Mouse (Mus musculus) adrenal gland, postnatal 36 days (tissue): ENCODE results near the gene Cd300ld3. TPM values are rescaled to one million over a fixed set of nuclear protein-coding genes. Genes with fewer than 3 reads are reported as not detected.
A peak's percentile ranks its signal among the peaks of the same experiment; 100 is the strongest.

Source experiments
- DNase-seq, 2 experiments: peaks; one replicate each; pipeline ENCODE4 v3.0.0; 2021; ENCODE audit warnings: mixed read lengths in 1 of 2
- long read RNA-seq, 2 experiments: library from polyadenylated mRNA; stranded (forward); transcript quantifications; one replicate each; pipeline ENCODE4 v2.0.0; 2021; ENCODE audit warnings: borderline sequencing depth in 2 of 2
- total RNA-seq, 2 experiments: library from RNA; stranded (reverse); gene quantifications; 2 replicates each; pipeline ENCODE4 v1.2.3; 2021

Cd300ld3 gene
- 1 to 10 TPM; 1.6 to 5.3 TPM for total RNA-seq
- long read RNA-seq, experiment 1 = 0 reads
- long read RNA-seq, experiment 2 = 0 reads

DNA sequence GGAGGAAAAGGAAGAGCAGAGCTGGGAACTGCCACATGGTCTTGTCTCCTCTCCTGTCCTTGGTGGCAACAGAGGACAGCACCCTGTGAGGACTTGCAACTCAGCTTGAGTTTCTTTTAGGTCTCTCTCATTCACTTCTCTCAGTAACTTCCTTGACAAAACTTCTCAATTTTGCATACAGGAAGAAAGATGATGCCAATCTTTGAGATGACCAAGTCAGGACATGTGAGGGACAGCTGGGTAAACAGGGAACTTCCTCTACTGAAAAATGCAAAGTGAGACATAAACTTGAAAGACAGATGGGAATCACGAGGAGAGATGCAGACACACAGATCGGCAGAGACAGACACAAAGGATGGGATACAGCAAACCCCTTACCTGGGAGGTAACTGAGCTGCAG, at the start of gene Cd300ld3:
Cd300ld3 (minus strand) TSS at position 151 of the 400 bp plus-strand sequence.
- no peak for DNase-seq

DNA sequence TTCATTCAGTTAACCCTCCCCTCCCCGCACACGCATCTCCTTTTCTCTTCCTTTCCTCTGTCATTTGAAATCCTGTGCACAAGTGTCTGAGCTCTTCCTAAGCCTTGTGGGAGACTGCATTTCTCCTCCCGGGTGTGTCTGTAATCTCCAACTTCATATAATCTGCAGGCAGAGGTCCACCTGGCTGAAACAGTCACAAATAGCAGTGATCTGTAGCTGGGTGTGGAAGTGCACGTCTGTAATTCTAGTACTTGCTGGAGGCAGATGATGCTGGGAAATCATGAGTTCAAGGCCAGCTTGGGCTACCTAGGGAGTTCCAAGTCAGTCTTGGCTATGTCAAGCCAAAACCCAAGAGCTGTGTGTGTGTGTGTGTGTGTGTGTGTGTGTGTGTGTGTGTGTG, 43.9 kb upstream of the Cd300ld3 start:
- DNase-seq = no peak

DNA sequence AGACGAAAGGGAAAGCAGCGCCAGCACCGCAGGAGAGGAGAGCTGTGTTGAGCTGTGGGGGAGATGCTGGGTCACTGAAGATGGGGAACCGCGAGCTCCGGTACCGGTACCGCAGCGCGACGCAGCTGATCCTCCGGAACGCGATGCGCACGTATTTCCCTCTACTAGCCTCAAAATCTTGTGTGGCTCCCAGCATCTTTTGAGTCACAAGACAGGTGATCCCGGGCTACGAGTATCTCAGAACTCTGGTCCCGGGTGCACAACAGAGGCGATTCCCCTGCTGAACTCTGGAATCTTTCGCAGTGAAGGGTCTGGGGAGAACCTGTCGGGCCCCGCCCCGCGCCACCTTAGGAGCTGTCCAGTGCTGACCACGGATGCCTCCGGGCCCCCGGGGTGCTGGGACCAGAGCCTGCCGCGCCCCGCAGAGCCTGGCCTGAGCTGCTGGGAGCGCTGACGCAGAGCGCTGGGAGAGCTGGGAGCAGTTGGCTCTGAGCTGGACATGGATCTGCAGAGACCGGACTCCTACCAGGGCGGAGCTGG, 43.2 kb upstream of the Cd300ld3 start, which contains the start of gene Rab37:
Rab37 (plus strand) TSS at position 70 of the 540 bp plus-strand sequence.
- peak; percentile 38 to 57 for DNase-seq

DNA sequence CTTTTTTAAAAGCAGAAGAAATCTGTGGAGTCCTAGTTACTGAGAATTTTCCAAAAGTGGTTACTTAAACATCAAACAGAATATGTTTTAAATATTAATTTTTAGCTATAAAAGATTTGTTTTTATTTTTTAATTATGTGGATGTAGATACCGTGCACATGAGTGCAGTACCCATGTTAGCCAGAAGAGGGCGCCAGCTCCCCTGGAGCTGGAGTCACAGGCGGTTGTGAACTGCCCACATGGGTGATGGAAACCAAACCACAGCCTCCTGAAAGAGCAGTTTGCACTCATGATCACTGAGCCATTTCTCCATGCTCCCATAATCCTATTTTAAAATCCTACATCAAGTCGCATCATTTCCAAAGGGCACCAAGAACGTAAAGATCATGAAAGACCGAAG, 41.6 kb upstream of the Cd300ld3 start:
- DNase-seq = no peak

DNA sequence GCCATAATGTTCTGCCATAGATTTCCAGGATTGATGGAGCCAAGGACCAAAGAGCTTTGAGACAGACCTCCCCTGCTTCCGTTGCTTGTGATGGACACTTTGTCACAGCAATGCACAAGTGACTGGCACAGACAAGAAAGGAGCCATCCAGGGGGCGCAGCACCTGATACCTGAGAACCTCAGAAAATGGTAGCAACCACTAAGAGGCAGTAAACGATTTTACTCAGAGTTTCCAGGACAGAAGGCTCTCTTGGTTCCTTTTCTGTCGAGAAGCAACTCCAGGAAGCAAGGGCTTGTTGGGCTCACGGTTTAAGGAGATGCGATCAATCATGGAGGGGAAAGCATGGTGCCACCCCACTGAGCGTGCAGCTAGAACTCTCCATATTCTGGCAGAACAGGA, 38.0 kb upstream of the Cd300ld3 start:
- DNase-seq = no peak

DNA sequence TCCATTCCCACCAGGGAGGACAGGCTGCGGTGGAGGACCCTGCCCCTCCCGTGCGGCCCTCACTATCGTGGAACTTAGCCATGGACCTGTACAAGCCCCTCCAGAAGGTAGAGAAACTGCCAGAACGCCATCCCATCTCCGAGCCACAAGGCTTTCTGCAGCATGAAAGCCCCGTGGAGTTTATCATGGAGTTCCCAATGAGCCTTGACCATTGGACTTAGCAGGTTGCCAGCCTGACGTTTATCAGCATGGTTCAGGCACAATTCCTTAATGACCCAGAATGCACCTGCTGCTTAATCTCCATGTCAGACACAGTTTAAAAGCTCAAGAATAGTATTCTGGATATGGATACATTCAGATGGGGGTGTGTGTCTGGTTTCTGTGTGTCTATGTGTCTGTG, 36.9 kb upstream of the Cd300ld3 start:
- no peak for DNase-seq

DNA sequence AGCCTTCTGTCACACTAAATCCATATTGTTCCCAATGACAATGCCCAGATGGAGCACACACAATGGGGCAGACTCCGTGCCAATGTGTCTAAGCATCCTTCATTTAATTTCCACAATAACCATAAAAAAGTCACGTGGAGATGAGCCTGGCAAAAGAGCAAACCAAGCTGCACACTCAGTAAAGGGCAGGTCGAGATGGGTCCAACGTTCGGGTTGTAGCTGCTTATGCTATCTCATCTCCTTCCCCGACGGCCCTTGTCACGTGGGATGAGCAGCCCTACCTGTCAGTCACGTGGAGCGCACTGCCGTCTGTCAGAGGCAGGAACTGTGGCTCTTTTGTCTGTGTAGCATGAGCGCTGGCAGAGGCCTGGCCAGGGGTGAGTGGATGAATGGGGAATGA, 36.4 kb upstream of the Cd300ld3 start:
- no peak for DNase-seq

DNA sequence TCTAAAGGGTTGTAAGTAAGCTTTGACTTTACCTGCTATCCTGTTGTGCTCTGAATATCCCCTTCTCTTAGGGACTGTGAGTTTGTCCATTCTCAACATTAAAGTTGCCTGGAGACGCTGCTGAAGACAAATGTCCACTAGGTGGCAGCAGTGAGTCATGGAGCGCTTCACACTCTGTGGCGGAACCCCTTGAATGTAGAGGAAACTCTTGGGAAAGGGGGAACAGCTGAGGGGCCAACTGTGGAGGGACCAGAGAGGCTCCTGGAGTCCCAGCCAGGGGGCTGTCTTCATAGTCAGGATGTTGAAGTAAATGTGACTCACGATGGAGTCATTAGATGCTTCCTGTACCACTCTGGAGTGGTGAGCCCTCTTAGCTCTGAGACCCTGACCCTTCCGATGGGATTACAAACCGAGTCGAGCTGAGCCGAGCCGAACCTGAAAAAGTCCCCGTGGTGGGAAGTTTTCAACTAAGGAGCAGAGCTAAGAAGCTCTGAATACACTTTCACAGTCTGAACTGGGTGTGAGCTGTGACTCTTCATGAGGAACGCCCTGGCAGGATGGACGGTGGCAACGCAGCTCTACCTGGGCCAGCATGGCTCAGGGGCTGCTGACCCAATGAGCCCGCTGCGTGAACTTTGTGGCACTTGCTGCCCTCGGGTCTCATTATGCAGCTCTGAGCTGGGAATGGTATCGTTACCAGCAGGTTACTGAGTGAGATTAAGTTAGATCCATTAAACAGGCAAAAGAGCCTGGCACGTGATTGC, 35.3 kb upstream of the Cd300ld3 start:
- peak; percentile 68 to 79 for DNase-seq

DNA sequence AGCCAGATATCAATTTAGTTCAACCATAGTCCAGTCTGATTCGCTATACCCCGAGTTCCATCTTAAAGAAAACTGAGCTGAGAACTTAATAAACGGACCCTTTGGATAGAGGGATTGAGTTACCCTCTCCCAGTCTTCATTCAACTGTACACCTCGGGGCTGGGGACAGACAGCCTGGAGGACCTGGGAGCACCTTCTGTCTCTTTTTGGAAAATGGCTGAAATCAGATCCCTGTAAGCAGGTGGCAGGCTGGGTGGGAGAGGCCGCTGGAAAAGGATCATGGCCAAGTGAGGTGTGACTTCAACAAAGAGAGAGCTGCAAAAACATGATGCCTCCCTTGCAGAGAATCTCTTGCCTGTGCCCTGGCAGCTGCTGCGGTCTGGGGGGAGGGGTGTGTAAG, 34.0 kb upstream of the Cd300ld3 start:
- no peak for DNase-seq

DNA sequence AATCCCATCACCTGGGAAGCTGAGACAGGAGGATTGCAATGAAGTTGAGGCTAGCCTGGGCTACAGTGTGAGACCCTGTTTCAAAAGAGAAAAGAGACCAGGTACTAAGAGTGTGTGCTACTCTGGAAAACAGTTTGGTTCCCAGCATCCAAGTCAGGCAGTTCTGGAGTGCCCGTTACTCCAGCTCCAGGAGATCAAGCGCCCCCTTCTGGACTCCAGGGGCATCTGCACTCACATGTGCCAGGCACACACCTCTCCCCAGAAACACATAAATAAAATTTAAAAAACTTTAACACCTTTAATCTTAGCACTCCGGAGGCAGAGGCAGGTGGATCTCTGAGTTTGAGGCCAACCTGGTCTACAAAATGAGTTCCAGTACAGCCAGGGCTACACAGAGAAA, 33.2 kb upstream of the Cd300ld3 start:
- DNase-seq = no peak

DNA sequence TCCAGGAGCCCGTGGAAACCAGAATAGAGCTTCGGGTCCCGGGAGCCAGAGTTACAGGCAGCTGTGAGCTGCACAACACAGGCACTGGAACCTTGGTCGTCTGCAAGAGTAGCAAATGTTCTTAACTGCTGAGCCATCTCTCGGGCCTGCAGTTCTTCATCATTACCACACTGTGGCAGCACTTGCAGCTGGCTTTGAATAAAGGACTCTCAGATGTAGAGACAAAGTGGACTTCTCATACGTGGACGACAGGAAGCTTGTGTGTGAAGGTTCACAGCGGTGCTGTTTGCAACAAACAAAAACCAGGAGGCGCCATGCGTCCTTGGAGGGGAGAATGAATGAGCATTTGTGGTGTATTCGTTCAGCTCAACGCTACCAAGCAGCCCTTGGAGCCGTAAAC, 32.7 kb upstream of the Cd300ld3 start:
- DNase-seq = peak; percentile 48 to 54

DNA sequence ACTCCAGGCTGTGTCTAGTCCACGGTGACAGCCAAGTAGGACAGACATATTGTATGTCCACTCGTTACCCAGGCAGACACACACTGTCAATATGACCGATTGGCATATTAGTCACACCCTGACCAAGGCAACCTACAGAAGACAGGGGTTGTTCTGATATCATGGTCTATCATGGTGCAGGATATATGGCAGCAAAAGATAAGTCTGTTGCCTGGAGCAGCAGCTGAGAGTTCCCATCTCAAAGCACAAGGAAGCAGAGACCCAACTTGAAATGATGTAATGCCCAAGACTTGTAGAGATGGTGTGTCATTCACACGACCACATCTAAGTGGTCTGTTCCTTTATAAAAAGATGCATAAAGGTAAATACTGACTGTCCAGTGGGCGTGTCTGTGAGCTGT, 30.5 kb upstream of the Cd300ld3 start:
- no peak for DNase-seq

DNA sequence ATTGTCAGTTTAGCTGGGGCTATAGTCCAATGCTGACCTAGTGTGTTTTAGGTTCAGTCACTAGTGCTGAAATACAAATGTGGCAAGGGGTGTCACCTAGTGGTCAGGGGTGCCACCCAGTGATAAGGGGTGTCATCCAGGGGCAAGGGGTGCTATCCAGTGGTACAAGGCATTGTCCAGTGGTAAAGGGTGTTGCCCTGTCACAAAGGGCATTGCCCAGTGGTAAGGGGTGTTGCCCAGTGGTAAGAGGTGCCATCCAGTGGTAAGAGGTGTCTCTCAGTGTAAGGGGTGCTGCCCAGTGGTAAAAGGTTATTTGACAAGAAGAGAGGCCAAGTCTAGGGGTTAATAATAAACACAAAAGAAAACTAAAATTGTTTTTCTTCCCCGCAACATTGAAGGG, 29.2 kb upstream of the Cd300ld3 start:
- DNase-seq = no peak

DNA sequence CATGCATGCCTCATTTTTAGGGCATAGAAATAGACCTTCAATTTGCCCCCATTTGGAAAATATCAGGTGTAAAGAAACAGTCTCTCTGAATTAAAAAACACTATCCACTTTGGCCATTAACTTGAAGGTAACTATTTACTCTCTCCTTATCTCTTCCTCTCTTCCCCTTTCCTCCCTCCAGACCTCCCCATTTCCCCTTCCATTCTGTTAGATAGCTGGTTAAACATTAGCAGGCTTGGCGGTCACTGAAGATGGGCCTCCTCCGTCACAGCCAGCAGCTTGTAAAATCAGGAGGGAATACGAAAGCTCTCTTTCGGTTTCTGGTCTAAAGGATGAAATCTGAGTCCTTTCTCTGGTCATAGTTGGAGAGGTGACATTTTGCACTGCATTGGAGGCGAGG, 27.6 kb upstream of the Cd300ld3 start:
- DNase-seq = no peak

DNA sequence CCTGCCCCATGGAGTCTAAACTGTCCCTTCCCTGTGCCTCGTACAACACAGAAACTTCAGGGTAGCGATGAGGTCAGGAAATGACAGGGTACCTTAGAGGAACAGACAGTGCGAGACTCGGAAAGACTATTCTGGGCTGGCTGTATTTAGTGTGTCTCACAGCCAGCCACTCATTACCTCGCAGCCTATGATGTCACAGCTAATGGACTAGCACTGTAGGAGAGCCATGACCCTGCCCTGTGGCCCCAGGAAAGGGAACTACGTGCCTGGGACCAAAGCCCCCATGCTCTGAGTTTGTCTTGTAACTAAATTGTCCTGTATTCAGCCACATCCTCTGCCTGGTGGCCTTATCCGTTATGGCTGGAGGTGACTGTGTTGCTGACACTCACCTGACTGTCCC, 27.2 kb upstream of the Cd300ld3 start:
- no peak for DNase-seq

DNA sequence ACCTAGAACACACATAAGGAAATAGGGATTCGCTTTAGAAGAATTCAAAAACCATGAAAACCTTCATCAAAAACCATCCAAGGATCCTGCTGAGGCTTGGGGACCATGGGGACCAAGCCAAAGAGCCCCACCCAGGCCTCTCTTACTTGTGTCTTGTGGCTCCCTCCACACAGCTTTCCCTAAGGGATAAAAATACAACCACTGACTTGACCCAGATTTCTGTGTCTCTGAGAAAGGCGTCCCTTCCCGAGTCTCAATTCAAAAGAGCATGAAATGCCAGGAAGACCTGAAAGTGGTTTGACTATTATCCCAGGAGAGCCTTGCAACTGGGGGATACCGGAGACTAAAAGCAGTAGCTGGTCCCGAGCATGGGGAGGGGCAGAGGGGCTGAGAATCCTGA, 24.8 kb upstream of the Cd300ld3 start:
- DNase-seq = no peak

DNA sequence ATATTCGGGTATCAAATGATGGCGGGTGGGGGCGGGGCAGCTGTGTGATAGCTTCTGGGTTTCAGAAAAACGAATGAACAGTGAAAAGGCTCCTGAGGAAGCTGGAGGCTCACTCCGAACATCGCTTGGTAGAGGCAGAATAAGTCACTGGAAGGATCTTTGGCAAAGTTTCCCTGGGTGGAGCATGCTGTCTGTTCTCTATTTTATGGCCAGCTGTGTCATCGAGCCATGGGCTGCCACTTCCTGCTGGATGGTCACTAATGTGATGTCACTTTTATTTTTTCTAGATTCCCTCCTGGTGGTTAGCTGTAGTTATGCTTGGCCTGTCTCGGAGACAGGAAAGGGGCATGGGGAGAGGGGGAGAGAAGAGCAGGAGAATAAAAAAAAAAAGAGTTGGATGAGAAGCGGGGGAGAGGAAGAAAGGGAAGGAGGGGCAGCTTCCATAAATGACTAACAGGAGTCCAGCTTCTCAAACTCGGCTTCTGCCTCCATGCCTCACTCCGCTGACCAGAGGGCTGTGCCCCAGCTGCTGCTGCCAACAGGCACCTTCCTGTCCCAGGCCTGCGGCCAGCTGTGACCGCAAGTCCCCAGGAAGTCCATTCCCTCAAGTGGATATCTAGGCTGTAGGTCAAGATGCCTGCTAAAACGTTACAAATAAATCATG, 23.6 kb upstream of the Cd300ld3 start:
- DNase-seq = peak; percentile 80 to 83

DNA sequence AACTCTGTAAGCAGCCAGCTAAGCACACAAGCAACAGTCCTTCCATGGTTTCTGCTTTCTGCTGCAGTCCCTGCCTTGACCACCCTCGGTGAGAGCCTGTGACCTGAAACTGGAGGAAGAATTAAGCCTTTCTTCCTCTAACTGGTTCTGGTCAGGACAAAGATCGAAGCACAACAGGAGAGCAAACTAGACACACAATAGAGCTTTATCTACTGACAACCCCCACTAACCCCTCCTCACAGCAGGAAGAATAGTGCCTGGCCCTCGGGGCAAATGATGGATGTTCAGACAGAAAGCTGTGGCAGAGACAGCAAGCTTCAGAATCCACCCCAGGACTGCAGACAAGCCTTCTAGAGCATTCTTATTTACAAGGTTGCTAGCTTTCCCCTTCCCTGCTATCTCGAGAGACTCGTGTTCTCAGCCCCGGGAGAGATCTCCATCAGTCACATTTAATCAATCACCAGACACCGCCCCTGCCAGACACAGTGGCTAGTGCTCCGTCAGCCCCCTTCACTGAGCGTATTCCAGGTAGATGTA, 22.9 kb upstream of the Cd300ld3 start:
- no peak for DNase-seq

DNA sequence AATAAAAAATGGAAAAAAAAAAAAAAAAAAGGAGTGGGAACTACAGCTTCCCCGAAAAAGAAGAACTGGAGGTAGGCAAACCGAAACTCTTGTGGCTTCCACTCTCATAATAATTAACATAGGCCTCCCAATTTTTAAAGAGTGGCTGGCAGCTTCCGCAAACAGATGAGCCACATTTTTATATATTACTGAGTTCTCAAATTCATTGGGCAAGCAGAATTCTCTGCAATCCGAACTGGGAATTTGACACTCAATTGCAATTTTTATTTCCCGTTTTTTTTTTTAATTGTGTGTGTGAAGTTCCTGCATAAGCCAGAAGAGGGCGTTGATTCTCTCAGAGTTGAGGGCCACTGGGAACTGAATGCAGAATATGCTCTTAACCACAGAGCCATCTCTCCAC, 18.6 kb upstream of the Cd300ld3 start:
- no peak for DNase-seq

DNA sequence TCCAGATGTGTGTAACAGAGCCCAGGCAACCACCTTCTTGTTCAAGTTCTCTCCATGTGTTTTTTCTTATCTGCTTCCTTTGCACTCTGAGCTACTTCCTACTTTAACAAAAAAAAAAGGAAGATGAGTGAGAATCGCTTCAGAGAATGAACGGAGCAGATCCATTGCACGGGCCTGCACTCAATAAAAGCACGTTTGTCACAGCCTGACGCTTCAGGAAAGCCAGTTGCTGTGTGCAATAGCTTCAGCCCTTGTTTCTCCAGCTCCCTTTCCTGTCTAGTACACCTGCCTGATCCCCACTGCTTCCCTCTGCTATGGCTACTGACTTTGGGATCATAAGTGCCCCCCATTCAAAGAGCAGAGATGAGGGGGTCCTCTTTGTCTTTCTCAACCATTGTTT, 13.9 kb upstream of the Cd300ld3 start, which contains the start of gene Cd300e:
Cd300e (minus strand) TSS at position 101 of the 400 bp plus-strand sequence.
- no peak for DNase-seq

DNA sequence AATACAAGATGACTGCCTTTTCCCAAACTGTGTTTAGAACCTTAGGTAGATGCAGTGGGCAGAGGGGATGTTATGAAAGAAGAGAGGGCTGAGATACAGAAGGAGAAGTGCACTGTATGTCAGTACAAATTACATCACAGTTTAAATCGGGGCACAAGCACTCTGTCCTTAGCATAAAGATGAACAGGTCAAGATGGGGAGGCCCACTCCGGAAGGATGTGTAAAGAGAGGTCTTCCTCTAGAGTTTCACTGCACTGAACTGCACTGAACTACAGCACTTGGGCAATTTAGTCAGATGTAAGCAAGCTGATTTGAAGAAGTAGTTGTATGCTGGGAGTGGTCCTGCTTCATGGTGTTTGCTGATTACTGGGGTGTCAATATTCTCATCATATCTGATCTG, 11.6 kb upstream of the Cd300ld3 start:
- no peak for DNase-seq

DNA sequence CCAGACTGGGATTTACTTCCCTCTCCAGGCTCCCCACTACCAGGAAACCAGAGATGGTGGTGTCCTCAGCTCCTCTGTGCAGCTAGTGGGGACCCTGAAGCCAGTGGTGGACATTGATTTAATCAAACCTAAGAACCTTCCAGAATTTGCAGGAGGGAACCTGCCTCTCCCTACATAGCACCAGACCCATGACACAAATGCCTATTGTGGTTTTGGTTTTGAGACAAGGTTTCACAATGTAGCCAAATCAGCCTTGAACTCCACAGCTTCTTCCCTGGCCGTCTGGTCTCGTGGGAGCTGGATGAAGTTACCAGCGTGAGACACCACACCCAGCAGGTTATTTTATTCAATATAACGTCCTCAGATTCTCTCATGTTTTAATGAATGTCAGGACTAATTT, 10.5 kb upstream of the Cd300ld3 start:
- no peak for DNase-seq

DNA sequence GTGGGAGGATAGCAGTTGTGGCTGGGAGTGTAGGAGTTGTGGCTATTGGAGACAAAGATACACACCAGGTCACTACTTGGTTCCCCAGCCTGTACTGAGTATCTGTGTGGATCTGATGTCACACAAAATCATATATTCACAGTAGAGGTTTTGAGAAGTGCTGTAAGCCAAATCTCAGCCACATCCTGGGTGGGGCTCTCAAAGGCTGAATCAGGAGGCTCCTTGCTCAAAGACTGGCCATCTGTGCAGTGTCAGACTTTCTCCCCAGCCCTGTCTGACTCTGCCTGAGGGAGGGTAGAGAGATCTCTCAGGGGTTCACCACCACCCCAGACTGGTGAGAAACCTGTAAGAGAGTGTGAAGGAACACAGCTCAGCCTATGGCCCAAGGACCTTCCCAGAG, 6.3 kb upstream of the Cd300ld3 start:
- DNase-seq = no peak
